21 mouse cellular contexts compared by ENCODE assay signal in the genomic region with DNA sequence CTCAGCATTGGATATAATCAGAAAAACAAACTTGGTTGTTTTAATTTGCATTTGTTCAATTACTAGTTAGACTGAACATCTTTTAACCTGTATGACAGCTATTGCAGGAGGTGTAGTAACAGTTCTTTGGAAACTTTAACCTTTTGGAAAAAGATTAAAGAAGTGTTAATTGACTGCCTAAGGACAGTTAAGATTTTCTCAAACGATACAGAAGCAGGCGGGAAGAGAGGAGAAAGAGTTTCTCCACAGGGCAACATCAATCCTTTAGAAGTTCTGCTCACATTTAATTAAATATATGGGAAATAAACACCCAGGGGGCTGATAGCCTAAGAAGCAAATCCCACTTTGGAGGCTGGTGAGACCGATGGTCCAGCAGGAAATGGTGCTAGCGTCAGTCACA. TPM values are rescaled to one million over a fixed set of nuclear protein-coding genes. Genes with fewer than 3 reads are reported as not detected.
DNase-seq lines count a peak whose midpoint lies in the region; ATAC-seq lines count a peak whose summit lies in the region.
"Had no signal": no experiment of that assay in that cellular context is flagged by ENCODE, and none has a peak within 500 bp of the region (broad histone marks: within the 10 kb centered on the region; RNA-seq: fewer than 3 reads in every experiment).

No protein-coding gene starts in this region.

- H3K4me3 ChIP-seq in liver, embryonic 11.5 days (ENCODE audit: low read depth, low read length) = no peak overlapping the region
- H3K4me3 ChIP-seq: embryonic facial prominence, embryonic 13.5 days; embryonic facial prominence, embryonic 15.5 days; erythroblast, embryonic 14.5 days; forebrain, embryonic 13.5 days; forebrain, embryonic 15.5 days had no signal

- H3K27me3 ChIP-seq in liver, embryonic 11.5 days (replicated peaks; ENCODE audit: control insufficient read depth, insufficient read depth, low read length) = no peaks in the 10 kb centered on the region
- H3K27me3 ChIP-seq: embryonic facial prominence, embryonic 13.5 days; embryonic facial prominence, embryonic 15.5 days; forebrain, embryonic 13.5 days; forebrain, embryonic 15.5 days had no signal

- no peak for ATAC-seq in liver, embryonic 11.5 days (replicated peaks; ENCODE audit: low FRiP score)
- ATAC-seq: forebrain, embryonic 13.5 days; forebrain, embryonic 15.5 days; forebrain, postnatal 0 days had no signal

- 54% methylated on average over 4 of the region's 4 CpGs for WGBS in liver, embryonic 11.5 days

- H3K4me1 ChIP-seq in liver, embryonic 11.5 days (replicated peaks; ENCODE audit: control insufficient read depth, insufficient read depth, low read length) = peaks cover 15% of the 10 kb centered on the region
- H3K4me1 ChIP-seq: forebrain, embryonic 13.5 days; forebrain, embryonic 15.5 days had no signal

- DNase-seq in liver, embryonic 11.5 days (ENCODE audit: low spot score) = no peak
- no peak for DNase-seq in liver
- peak; percentile 61 for DNase-seq in fat pad, adult 2 months (ENCODE audit: extremely low read depth, low read depth, low spot score)
- DNase-seq in gonadal fat pad, adult 2 months (ENCODE audit: low read depth) = peak; percentile 52
- DNase-seq in urinary bladder, adult 2 months (ENCODE audit: low spot score) = no peak
- DNase-seq: adrenal gland, adult 2 months; adrenal gland, postnatal 10 days; adrenal gland, postnatal 25 days; cerebellum, adult 11 months; cerebellum, adult 18-20 months; cerebellum, adult 8-10 months; cerebellum, adult 9-11 months; cerebellum, postnatal 14 days; cerebellum, postnatal 36 days; embryo, embryonic 11 days; forebrain, postnatal 0 days had no signal

- no peaks in the 10 kb centered on the region for H3K9me3 ChIP-seq in liver, embryonic 11.5 days (ENCODE audit: control insufficient read depth, low read length)
- H3K9me3 ChIP-seq: embryonic facial prominence, embryonic 13.5 days; embryonic facial prominence, embryonic 15.5 days; forebrain, embryonic 13.5 days; forebrain, embryonic 15.5 days had no signal

- no peak overlapping the region for H3K9ac ChIP-seq in liver, embryonic 11.5 days (ENCODE audit: low read depth, low read length)
- H3K9ac ChIP-seq: embryonic facial prominence, embryonic 13.5 days; embryonic facial prominence, embryonic 15.5 days; forebrain, embryonic 13.5 days; forebrain, embryonic 15.5 days; forebrain, postnatal 0 days had no signal

- no peak overlapping the region for H3K4me2 ChIP-seq in liver, embryonic 11.5 days
- H3K4me2 ChIP-seq: embryonic facial prominence, embryonic 13.5 days; embryonic facial prominence, embryonic 15.5 days; forebrain, embryonic 13.5 days; forebrain, embryonic 15.5 days had no signal

- peak overlapping the region; percentile 32 for H3K27ac ChIP-seq in liver, embryonic 11.5 days (ENCODE audit: low read depth, low read length)
- H3K27ac ChIP-seq: embryonic facial prominence, embryonic 13.5 days; embryonic facial prominence, embryonic 15.5 days; forebrain, embryonic 13.5 days; forebrain, embryonic 15.5 days had no signal

- H3K36me3 ChIP-seq in liver, embryonic 11.5 days (ENCODE audit: control insufficient read depth, insufficient read depth, low read length) = no peaks in the 10 kb centered on the region
- H3K36me3 ChIP-seq: embryonic facial prominence, embryonic 15.5 days; forebrain, embryonic 15.5 days had no signal

RNA-seq across cellular contexts. Expression of a gene that starts 7.4 kb away (rescaled TPM):
- polyA plus RNA-seq in liver, embryonic 11.5 days (2014; fragmentation: Nextera tagmentation; extraction: Ambion mirVana) = 46.1 and 48.4 TPM in 2 replicates
- polyA plus RNA-seq in gonadal fat pad, adult 2 months (2012; rRNA removed) = 7.1 and 7.3 TPM in 2 replicates
- polyA plus RNA-seq in urinary bladder, adult 2 months (2012; rRNA removed) = 17.9 and 21.2 TPM in 2 replicates

RNA-seq across cellular contexts. Expression of a gene that starts 7.6 kb away (rescaled TPM):
- 151 and 179 TPM in 2 replicates for polyA plus RNA-seq in liver, embryonic 11.5 days (2014; fragmentation: Nextera tagmentation; extraction: Ambion mirVana)
- polyA plus RNA-seq in gonadal fat pad, adult 2 months (2012; rRNA removed) = 19.2 and 20.4 TPM in 2 replicates
- polyA plus RNA-seq in urinary bladder, adult 2 months (2012; rRNA removed) = 62.8 and 78.5 TPM in 2 replicates

RNA-seq across cellular contexts. Expression of a gene that starts 51.8 kb away (rescaled TPM):
- 17.8 and 18.4 TPM in 2 replicates for polyA plus RNA-seq in liver, embryonic 11.5 days (2014; fragmentation: Nextera tagmentation; extraction: Ambion mirVana)
- 7.7 and 8.6 TPM in 2 replicates for polyA plus RNA-seq in gonadal fat pad, adult 2 months (2012; rRNA removed)
- polyA plus RNA-seq in urinary bladder, adult 2 months (2012; rRNA removed) = 27.9 and 31.6 TPM in 2 replicates

RNA-seq across cellular contexts. Expression of a gene that starts 58.3 kb away (rescaled TPM):
- polyA plus RNA-seq in liver, embryonic 11.5 days (2014; fragmentation: Nextera tagmentation; extraction: Ambion mirVana) = 46.4 and 49.1 TPM in 2 replicates
- 4.6 and 5.4 TPM in 2 replicates for polyA plus RNA-seq in gonadal fat pad, adult 2 months (2012; rRNA removed)
- 7.1 and 9.8 TPM in 2 replicates for polyA plus RNA-seq in urinary bladder, adult 2 months (2012; rRNA removed)

Comparison
In these comparisons a context has a peak if more than half of its experiments do, and no peak if none do; other contexts are left out.
1. DNase-seq: peak in fat pad, adult 2 months (single experiment) and gonadal fat pad, adult 2 months (single experiment); none in liver, embryonic 11.5 days (single experiment), liver (single experiment) and urinary bladder, adult 2 months (single experiment).